Mouse (Mus musculus) right cerebral cortex, postnatal 36 days (tissue): Measurements from ENCODE around the gene Sirt4.
"Not testable (repeated sequence)": the region's sequence is repeated elsewhere in the genome, so short reads cannot be mapped to it uniquely, and the experiment has no call there.

Experiments used
- DNase-seq, 2 experiments: peaks; one replicate each; pipeline ENCODE4 v3.0.0; 2022; ENCODE audit warnings: low spot score in 2 of 2, mixed read lengths in 1 of 2

Sirt4 gene

DNA sequence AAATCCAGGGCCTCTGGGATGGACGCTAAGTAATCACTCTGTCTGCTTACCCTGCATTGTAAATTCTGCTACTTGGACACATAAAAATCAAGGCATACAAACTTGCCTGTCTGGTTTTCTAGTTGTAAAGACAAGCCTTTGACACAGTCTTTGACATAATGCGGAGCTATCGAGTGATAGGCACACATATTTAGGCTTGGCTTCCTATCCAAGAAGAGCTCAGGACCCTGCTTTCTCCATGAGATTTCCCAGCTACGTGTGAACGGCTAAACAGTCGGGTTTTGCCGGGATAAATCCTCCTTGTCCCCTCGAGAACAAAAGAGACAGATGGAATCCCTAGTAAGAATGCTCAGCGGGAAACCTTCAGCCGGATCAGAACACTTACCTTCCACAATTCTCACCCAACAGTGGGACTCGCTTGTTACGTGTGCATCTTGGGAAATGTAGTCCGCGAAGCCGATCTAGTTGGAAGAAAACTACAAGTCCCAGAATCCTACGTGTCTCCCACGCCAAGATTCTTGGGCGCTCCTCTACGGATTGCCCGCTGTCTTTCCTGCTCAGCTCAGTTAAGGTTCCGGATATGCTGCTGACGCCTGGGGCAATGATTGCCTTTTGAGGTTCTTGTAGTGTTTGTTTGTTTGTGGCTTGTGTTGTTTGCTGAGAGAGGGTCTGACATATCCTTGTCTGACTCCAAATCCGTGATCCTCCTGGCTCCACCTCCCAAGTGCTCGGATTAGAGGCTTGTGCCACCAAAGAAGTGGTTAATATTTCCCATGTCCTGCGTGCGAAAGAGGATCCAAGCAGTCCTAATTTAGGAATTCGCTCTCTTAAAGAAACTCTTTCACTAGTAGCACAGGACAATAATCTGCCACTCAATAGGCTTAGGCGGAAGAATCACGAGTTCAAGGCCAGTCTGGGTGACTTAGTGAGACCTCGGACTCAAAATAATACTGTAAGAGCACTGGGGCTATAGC is at the start of gene Sirt4:
TSS of gene Sirt4 (minus strand) at position 779 of the 974 bp plus-strand sequence.
- DNase-seq = peak; percentile 85 to 94

DNA sequence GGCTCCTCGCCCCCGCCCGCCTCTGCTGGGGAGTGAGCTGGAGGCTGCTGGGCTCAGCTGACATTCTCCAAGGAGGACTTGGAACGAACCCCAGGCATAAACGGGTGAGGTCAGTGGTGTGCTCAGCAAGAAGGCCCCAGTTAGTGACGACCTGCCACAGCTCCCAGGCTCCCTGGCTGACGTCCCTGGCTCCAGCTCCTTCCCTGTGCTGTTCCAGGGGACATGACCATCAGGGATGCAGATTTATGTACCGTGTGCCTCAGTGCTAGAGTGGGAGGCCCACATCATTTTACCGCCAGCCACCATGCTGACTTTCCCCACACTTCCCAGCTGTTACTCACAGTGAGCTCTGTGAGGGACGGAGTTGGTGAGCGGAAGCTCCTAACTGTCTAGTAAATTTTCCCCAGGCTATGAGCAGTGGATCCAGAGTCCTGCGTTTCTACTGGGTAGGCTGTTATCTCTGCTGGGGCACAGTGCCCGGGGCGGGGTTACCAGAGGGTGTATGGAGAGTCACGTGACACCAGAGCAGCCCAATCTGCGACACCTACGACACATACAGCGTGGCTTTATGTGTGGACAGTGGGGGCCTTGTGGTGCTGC is 47.2 kb upstream of the Sirt4 start:
- DNase-seq = peak in 1 of 2 experiments; percentile 65

DNA sequence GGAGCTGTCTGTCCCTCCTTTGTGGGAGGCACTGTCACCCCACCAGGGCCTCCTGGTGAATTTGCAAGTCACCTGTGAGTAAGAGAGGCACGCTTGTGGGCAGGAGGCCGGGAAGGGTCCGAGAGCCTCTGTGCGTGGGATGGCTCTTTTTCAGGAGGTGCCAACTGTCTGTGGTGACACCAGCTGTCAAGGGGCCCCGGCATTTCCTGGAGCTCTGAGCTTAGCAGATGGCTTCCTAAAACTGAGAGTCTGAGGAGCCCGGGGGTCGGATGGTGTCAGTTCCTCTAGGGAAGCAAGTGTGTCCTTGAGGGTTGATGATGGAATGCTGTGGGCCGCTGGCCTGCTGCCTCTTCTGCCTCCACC is 45.9 kb upstream of the Sirt4 start:
- no peak for DNase-seq

DNA sequence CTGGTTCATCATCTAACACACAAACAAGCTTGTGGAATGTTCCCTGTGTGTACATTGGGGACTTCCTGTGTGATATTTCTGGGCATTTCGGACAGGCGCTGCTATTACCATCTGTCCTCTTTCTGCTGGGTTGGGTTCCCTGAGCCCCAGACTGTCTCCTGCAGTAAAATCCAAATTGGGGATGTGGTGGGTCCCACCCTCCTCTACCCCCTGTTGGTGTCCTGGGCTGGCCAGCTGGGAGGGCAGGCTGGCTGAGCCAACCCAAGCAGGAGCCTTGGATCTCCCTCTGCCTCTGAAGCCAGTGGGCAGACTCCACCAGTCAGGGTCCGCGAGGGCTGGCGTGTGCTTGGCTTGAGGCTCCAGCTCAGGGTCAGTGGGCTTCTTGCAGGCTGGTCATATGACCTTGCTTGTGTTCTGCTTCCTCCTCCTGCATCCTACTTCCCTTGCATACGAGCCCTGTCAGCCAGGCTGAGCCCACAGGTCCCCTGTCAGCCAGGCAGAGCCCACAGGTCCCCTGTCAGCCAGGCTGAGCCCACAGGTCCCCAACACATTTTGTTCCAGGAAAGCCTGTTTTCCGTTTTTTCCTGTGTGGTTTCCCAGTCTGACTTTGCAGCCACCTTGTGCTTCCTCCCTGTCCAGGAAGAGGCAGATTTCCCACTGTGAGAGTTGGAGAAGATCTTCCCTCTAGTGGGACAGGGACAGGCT is 45.4 kb upstream of the Sirt4 start:
- no peak for DNase-seq

DNA sequence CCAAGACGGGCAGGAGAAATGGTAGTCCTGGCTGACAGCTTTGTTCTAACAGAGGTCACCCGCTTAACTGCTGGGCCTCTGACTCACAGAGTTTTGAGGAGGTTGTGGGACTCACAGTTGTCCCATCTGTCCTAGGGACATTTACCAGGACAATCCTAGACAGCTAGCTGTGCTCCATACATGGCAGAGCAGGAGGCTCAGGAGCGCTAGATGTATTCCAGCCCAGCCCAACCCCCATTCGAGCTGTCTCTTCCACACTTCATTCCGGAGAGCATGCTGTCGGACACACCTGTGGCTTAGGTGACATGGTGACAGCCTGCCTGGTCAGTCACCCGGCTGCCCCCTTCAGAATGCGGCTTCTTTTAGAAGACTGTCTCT is 44.8 kb upstream of the Sirt4 start:
- DNase-seq = no peak

DNA sequence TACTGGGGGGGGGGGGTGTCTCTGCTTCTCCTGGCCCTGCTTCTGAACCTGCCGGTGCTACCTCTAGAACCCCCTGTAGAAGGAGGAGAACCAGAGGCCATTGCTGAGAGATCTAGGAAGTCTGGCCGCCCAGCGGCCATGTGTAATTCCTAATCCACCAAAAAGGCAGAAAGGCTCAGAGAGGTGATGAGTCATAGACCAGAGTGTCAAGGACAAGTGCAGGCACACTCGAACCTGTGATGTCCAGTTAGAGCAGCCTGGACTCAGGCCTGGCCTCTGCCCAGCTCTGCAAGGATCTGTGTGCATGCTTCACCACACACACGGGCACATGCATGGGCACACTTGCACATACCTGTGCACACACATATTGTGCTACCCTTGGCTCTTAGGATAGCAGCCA is 43.6 kb upstream of the Sirt4 start:
- DNase-seq = no peak

DNA sequence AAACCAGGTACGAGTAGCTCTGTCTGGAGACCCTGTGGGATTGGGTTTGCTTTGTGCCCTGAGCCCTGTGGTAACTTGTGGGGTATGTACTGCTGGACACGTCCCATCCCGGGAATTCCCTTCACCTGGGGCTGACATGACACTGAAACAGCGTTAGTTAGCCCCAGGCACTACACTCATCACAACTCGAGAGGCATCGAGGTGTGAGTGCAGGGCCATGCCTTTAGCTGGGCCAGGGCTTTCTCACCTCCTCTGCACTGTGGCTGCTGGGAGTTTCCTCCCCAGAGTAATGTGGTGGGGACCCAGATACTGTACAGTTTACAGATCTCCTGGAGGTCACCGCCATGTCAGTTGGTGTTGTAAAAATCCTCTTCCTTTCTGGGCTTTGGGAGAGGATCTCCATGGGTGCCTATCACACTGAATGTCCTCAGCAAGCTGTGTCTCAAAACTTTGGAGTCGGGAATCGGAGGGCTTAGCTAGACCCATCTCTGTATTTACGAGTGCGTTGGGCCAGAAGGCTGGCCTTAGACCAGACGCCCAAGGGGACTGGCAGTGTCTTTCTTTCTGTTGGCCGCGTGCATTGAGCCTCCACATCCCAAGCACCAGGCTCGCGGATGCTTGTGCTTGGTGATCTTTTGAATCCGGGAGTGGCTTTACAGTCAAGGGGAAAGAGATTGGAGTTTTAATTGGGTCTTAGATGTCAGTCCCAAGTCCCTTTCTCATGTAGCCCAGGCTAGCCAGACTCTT is 42.1 kb upstream of the Sirt4 start:
- DNase-seq = no peak

DNA sequence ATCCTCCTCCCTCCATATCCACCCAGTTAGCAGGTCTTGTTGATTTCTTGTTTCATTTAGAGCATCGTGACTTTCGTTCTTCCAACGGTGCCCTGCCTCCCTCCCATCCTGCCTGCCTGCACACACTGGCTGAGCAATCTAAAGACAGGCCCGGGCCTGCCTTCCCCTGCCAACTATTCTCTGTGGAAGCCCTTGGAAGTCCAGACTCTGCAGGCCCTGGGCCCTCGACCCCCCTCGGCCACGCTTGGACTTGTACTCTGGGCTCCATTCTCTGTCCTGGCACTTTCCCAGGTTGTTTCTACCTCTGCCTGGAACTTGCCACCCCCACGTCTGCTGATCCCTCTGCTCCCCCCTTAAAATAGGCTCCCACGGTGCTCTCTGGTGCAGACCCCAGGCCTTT is 41.4 kb upstream of the Sirt4 start:
- DNase-seq = no peak

DNA sequence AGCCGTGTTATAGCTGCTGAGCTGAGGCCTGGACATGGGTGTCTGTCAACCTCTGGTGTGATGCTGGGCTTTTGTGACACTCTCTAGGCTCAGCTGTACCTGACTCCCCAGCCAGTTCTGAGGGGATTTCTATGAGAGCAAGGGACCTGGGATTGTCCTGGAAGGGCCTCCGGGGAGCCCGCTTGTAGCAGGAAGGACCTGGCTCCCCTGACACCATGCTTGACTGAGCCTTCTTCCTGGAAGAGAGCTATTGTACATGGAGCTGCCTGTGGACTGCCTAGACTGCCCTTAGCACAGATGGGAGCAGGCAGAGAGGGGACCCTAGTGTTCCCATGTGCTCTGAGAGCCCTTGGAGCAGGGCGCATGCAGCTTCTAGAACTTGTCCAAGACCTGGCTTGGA is 40.9 kb upstream of the Sirt4 start:
- no peak for DNase-seq

DNA sequence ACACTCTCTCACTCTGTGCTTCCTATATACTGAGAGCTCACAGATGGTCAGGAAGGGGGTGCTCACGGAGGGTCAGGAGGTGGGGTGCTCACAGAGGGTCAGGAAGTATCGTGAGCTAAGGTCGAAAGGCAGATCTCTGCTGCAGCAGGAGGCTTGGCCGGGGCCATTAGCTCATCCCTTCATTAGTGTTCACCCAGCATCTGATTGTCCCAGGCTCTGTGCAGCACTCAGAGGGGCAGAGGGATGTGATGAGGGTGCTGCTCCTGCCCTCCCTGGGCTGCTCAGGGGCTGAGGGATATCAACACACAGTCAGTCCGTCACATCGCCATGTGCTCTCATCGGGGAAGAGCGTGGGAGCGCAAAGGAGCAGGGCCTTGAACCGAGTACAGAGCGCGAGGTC is 39.9 kb upstream of the Sirt4 start:
- no peak for DNase-seq

DNA sequence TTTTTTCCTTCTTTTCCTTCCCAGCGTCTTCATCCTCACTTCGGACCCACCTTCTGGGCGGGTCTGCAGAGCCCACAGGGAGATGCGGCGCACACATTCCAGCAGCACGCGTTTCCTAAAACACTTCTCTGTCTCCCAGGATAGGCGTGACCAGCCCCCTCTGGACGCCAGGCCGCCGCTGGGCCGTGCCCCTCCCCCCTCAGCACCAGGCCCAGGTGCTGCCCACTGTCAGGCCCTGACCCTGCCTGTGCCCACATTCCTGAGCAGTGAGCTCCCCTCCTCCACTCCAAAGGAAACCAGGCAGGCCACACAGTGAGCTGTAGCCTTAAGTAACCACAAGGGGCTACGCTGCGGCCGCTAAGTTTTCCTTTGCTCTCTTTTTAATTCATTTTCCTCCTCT is 39.4 kb upstream of the Sirt4 start:
- no peak for DNase-seq

DNA sequence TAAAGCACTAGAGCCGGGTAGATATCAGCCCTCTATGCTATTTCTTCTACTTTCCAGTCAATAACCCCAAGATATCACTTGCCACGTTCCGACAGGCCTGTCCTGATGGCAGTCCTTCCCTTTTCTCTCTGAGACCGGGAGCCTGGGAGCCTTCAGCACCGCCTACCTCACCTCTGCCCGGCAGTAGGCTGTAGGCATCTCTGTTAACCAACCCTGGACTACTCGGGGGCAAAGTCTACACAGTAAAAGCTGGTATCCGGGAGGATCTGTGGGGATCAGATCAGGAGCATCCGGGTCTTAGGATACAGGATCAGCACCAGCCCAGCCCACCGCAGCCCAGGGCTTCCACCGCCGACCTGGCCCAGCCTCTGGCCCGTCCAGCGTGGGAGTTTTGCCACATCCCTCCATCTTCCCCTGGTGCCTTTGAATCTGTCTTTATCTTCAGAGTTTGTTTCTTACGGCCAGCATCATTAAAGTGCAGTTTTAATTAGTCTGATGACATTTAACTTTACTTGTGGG is 38.5 kb upstream of the Sirt4 start:
- DNase-seq = no peak

DNA sequence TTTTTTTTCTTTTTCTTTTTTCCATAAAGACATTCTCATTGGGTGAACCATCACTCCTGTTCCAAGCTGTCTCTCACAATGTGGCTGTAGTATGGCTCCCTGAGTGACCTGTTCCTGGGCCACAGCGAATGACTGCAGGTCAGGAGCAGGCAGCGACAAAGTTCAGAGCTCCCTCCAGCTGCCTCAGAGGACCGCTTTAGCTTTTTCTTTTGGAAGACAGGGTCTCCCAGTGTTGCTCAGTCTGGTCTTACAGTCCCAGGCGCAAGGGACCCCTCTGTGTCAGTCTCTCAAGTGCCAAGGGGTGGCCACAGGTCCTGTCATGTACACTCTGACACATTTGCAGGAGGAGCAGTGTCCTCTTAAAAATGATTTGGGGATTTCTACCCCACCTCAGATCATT is 38.0 kb upstream of the Sirt4 start:
- DNase-seq = no peak

DNA sequence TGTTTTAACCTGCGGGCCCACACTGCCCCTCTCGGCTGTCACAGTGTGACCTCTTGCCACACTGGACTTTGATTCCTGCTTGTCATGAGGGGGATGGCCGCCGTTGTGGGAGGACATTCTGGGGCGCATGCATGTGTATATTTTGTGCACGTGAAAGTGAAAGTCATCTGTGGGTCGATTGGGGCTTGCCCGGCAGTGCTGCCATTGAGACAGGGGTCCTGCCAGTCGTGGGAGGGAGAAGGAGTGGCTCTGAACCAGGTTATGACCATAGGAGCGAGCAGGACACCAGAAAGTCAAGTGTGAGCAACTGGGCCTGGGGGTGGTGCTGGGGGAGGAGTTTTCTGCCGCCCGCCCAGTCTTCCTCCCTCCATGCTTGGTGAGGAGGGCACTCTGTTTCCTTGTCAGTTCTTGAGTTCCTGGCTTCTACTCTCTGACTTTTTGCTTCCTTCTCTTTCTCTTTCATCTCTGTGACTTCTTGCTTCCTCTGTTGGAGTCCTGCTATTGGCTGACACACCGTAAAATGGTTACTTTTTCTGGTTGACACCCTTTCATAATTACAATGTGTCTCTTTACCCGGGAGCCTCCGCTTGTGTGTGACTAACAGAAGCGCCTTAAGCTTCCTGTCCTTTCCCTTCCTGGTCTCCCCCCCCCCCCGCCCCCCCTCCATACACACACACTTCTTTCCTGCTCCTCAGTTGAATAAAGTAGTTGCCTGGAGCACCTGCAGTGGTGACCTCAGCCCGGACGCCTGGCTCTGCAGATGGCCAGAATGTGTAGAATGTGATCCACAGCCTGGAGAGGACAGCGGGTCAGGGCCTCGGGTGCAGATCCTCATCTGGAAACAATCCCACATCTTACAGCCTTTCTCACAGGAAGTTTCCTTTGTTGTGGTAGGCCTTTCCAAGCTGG is 37.3 kb upstream of the Sirt4 start:
- DNase-seq = no peak

DNA sequence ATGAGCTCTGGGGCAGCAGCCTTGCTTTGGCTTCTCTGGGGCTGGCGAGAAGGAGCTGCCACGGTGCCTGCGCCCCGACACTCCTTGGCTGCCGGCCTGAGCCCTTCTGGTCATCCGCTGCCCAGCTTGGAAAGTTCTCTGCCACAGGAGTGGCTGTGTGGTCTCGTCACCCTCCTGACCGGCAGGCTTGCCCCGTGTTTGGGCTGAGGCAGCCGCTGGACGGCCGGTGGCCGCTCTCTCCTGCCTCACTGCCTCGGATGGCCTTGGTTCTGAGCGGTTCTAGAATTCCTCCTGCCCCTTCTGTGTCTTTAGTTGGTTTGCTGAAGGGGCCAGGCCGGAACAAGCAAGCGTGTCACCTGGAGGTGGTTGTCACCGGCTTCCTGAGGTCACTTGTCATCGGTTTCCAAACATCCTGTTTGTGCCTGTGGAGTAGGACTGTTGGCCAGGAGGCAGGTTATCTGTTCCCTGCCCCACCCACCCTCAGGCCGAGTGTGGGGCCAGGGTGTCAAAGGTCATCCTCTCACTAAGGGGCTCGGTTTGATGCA is 35.9 kb upstream of the Sirt4 start:
- DNase-seq = no peak

DNA sequence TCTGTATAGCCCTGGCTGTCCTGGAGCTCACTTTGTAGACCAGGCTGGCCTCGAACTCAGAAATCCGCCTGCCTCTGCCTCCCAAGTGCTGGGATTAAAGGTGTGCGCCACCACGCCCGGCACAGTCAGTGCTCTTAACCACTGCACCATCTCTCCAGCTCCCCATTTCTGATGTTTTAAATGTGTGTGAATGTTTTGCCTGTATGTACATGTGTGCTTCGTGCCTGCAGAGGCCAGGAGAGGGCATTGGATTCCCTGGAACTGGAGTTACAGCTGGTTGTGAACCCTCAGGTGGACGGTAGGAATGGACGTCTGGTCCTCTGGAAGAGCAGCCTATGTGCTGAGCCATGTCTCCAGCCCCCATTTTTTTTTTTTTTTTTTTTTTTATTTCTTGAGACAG is 33.7 kb upstream of the Sirt4 start:
- DNase-seq = not testable (repeated sequence)

DNA sequence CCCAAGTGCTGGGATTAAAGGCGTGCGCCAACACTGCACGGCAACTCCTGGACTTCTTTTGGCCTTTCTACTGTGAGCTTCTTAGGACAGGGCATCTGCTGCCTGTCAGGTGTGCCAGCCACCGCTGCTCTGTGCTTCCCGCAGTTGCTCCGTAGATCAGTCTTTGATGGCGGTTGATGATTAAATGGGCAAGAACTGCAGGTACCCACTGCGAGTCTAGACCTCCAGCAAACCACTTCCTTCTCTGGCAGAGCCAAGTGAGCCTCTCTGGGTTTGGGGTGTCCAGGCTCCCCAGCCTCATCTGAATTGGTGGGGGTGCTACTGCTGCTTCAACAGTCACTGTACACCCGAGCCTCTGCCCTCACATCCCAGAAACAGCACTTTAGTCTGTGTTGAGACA is 33.0 kb upstream of the Sirt4 start:
- no peak for DNase-seq

DNA sequence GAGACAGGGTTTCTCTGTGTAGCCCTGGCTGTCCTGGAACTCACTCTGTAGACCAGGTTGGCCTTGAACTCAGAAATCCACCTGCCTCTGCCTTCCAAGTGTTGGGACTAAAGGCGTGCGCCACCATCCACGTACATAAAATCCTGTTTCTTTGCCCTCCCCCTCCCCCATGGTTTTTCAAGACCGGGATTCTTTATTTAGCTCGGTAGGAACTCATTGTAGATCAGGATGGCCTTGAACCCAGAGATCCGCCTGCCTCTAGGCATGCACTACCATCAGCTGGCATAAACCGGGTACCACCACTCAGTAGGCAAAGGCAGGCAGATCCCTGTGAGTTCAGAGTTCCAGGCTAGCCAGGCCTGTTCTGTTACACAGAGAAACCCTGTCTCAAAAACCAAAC is 32.4 kb upstream of the Sirt4 start:
- DNase-seq = no peak

DNA sequence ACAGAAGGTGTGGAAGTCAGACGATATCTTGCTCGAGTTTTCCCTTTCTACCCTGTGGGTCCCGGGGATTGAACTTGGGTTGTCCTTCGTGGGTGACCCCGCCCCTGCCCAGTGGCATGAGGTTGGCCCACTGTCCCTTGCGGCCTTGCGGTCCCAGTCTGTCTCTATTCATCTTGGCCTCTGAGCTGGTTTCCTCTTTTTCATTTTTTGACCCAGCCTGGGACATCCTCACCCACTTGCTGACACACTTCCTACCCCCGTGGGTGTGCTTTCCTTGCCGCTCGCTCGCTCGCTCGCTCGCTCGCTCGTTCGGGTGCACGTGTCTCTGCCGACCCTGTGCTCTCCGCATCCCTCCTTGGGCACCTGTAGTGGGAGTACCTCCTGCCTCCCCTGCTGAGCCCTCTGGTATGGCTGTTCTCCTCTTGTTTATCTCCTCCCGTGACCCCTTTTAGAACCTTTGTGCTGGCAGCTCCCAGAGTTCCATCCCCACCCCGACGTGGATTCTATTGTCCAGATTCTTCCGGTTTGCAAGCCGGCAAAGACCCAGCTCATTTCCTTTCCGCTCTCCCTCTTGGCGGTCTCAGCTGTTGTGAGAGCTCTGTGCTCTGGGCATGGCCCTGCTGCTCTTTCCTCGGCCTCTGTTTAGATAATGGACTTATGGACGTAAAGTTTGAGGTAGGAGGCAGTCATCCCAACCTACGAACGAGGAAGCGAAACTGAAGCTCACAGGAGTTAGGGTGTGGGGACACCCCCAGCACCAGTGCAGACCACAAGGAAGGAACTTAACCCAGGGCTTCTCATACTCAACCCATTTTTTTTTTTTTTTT is 31.8 kb upstream of the Sirt4 start:
- no peak for DNase-seq
